Mouse (Mus musculus): Measurements from ENCODE around the gene Ints6.

GRCm38 (mm10) chr14:62664976-62665673, 95.8 kb downstream of the Ints6 start:
- TF ChIP-seq POLR2A (IDR thresholded peaks at IDR 0.05; ENCODE audit: insufficient read depth, low read depth, low read length) (no peak), EP300 (IDR thresholded peaks at IDR 0.05; ENCODE audit: insufficient read depth, low read depth, low read length) (no peak)
